Mouse (Mus musculus) layer of hippocampus, postnatal 10 days (tissue): ENCODE measurements at regions not wholly inside any gene's neighbourhood (a gene's known extent, or its start where the extent isn't known, plus 50 kb on each side); places are given as distances from the start of the nearest gene placed in this dataset.
A peak's percentile ranks its signal among the peaks of the same experiment; 100 is the strongest.

Source experiments
- DNase-seq, 2 experiments: peaks; one replicate each; pipeline ENCODE4 v3.0.0; 2021; ENCODE audit warnings: low spot score in 2 of 2

- no peak for DNase-seq
These were observed 69.8 kb upstream of the Pax2 start for GRCm38 (mm10) chr19:44686061-44686460.

DNA sequence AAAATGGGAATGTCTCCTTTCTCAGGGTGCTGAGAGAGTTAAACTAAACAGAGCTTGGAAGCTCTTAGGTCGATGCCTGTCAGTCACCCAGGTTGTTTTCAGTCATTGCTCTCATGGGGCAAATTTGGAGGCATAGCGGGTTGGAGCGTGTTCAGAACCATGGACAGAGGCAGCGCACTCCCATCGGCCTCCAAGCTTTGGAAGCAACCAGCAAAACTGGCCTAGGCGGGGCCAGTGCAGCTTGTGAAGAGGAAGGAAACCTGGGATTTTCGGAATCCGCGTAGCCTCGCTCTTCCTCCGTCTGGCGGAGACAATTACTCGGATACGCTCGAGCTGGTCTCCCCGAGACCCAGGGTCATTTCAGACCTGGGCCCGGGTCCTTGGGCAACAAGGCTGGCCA is 63.4 kb upstream of the Pax2 start:
- DNase-seq = peak; percentile 50 to 63

DNA sequence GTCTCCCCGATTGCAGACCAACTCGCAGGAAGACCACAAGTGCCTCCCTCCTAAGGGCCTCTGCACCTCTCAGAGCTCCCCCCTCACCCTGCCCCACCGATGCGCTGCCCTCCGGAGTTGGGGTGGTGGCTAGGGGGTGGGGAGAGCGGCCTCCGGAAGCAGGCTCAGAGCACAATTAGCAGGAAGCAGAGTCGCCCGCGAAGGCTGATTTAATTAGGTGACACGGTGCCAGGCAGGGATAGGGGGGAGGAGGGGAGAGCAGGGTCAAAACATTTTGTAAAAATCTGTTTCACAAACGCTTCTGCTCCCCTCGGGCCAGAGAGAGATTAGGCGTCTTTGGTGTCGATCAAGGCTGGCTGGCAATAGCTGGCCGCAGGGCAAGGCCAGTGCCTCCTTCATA is 63.0 kb upstream of the Pax2 start:
- DNase-seq = no peak

DNA sequence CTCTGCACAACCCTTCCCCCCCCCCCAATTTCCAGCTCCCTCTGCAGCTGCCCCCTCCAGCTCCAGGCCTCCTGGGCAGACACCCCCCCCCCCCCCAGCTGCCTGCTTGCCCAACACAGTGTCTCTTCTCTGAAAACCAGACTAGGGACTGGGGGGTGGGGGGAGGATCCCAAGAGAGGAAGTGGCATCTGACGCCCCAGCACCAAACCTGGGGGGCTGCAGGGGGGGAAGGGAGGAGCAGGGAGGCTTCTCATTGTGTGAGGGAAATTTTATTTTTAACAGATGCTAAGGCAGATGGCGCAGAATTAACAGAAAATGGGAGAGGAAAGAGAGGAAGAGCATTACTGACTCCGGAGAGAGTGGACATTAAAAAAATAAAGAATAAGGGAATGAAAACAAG is 60.5 kb upstream of the Pax2 start:
- no peak for DNase-seq

- DNase-seq = no peak
These were observed 59.7 kb upstream of the Pax2 start for GRCm38 (mm10) chr19:44696059-44696712.

DNA sequence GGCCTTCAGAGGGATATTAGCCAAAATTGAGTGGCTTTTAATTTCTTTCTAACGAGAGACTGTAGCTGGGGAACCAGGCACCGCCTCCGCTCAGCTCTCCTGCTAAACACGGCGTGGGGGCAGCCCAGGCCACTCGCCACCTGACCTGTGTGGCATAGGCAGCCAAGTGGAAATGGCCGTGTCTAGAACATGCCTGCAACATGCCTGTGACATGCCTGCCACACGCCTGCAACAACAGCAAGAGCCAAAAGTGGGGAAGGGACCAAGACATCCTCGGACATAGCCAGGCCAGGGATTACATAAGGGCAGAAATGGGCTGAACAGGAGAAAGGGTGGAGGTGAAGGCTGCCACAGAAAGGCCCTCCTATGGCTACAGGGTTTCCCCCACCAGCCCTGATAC is 59.1 kb upstream of the Pax2 start:
- DNase-seq = no peak

- DNase-seq = no peak
These were observed 57.2 kb upstream of the Pax2 start for GRCm38 (mm10) chr19:44698382-44699256.
